Mouse (Mus musculus) thymus, adult 2 months (tissue): Measurements from ENCODE around the gene Col18a1.

Experiments
- CTCF ChIP-seq: fragments of 200-500 bp; IDR thresholded peaks from 2 replicates; pipeline ENCODE4 v1.5.1; 2012; ENCODE audit warnings: mild to moderate bottlenecking, control low read depth, low read length, moderate library complexity, borderline replicate concordance; ENCODE audit not compliant: control insufficient read depth, poor library complexity, insufficient read depth; ENCODE audit errors: extremely low read depth
- POLR2A ChIP-seq: fragments of 200-500 bp; IDR thresholded peaks from 2 replicates; pipeline ENCODE4 v1.6.1; 2012; ENCODE audit warnings: mild to moderate bottlenecking, low read length, control low read depth, moderate library complexity; ENCODE audit not compliant: control insufficient read depth, poor library complexity, insufficient read depth; ENCODE audit errors: extremely low read depth

DNA sequence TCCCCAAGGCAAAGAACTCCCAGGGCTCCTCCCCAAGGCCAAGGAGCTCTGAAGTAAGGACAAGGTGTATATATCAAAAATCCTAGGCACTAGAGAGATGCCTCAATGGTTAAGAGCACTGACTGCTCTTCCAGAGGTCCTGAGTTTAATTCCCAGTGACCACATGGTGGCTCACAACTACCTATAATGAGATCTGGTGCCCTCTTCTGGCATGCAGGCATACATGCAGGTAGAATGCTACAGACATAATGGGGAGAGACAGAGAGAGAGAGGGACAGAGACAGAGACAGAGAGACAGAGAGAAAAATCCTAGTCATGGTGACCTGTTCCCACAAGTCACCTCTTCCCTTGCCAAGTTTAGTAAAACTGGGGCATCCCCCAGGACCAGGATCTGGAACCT, 101.7 kb downstream of the Col18a1 start:
- TF ChIP-seq POLR2A (no peak), CTCF (no peak)
